Mouse (Mus musculus) olfactory bulb, adult 2 months (tissue): Measurements from ENCODE around the gene Fnbp1l. TPM values are rescaled to one million over a fixed set of nuclear protein-coding genes. Genes with fewer than 3 reads are reported as not detected.

Experiments
- H3K27ac ChIP-seq: fragments of 200-500 bp; 2 replicates; pipeline ENCODE4 v1.5.1; 2012; ENCODE audit warnings: low read depth, low read length; ENCODE audit not compliant: insufficient read depth
- H3K4me1 ChIP-seq: fragments of 200-500 bp; 2 replicates; pipeline ENCODE4 v1.6.1; 2012; ENCODE audit warnings: low read length; ENCODE audit not compliant: control insufficient read depth, insufficient read depth
- H3K4me3 ChIP-seq: fragments of 200-500 bp; 2 replicates; pipeline ENCODE4 v1.5.1; 2012; ENCODE audit warnings: mild to moderate bottlenecking, low read depth, low read length, moderate library complexity; ENCODE audit not compliant: insufficient read depth
- CTCF ChIP-seq: fragments of 200-500 bp; IDR thresholded peaks from 2 replicates; pipeline ENCODE4 v1.5.1; 2012; ENCODE audit warnings: low read depth, mild to moderate bottlenecking, low read length, moderate library complexity; ENCODE audit not compliant: insufficient read depth
- POLR2A ChIP-seq: fragments of 200-500 bp; IDR thresholded peaks from 2 replicates; pipeline ENCODE4 v1.6.1; 2012; ENCODE audit warnings: mild to moderate bottlenecking, low read depth, low read length, moderate library complexity; ENCODE audit not compliant: insufficient read depth
- WGBS: fragments of 180-500 bp; shearing (Covaris S2); methylation state at CpG from one replicate; pipeline ENCODE4 v1.1.7; 2018; 5-methylcytosine and 5-hydroxymethylcytosine counted together
- polyA plus RNA-seq: library from polyadenylated mRNA; stranded (reverse); fragments of >200 nt; gene quantifications from 2 replicates; pipeline ENCODE4 v1.2.4, GENCODE M21; 2012; ENCODE audit warnings: low replicate concordance; ENCODE audit not compliant: missing spikeins, insufficient read depth, insufficient read length

Gene Fnbp1l
- 787 TPM in 1 of 2 replicates, not detected in the other for polyA plus RNA-seq

DNA sequence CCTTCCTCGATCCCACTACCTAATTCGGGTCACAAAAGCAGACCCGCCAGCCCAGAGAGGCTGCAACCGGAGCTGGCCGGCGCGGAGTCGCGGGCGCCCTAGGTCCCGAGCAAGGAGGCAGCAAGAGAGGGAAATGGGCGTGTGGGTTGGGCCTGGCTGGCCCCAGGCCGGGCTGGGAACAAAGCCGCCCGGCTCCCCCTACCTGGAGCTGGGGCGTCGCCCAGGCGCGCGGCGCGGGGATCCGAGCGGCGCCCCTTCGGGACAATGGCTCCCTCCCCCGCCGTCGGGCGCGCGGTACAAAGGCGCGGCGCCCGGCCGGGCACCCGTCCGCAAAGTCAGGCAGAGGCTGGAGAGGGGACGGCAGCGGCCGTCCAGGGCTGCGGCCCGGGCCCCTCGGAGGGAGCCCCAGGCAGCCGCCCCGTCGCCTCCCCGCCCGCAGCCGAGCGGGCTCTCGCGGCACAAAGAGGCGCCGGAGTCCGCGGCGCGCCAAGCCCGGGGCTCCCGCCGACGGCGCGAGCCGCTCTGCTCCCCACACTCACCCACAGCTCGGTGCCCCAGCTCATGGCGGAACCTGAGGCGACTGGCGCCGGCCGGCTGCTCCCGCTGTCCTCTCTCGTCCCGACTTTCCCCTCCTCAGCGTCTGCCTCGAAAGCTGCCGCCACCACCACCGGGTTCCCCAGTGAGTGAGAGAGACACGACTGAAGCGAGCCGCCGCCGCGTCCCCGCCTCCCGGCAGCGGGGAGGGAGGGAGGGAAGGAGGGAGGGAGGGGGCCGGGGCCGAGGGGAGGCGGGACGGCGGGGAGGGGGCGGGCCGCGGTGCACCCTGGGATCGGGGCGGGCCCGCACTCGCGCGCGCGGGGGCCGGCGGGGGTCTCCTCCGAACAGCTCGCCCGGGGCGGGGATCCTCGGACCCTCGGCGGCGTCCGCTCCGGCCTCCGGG is at the start of gene Fnbp1l:
TSS of gene Fnbp1l (minus strand) at position 725 of the 940 bp plus-strand sequence.
- H3K4me1 ChIP-seq, result peaks cover 2% of the 10 kb centered on the region
- TF ChIP-seq CTCF (no peak), POLR2A (peak; percentile 87)
- under 1% methylated on average over 97 of the region's 118 CpGs for WGBS
- peak within 1 kb of the TSS; percentile 89 for H3K27ac ChIP-seq
- H3K4me3 ChIP-seq, result peak within 1 kb of the TSS; percentile 98

DNA sequence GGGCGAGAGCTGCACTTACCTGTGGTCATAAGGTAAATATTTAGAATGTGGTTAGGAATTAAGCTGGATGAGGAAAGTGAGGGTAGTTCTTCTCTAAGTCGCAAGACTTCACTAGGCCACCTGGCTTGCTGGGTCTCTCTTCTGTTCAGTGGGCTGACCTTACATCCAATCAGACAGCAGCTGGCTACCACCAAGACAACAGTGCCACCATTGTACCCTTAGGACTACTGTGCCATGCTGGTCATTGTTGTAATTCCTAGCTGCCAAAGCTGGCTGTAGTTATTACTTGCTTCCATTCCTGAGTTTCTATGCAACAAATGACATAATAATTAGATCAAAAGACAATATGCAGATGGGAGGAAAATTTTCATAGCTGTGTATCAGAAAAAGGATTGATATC is 41.3 kb upstream of the Fnbp1l start:
- H3K27ac ChIP-seq, result no peak overlapping the region
- H3K4me1 ChIP-seq, result no peaks in the 10 kb centered on the region
- 94% methylated on average over 2 of the region's 2 CpGs for WGBS
- no peak overlapping the region for H3K4me3 ChIP-seq
- no peak for TF ChIP-seq CTCF
- TF ChIP-seq POLR2A, result no peak

DNA sequence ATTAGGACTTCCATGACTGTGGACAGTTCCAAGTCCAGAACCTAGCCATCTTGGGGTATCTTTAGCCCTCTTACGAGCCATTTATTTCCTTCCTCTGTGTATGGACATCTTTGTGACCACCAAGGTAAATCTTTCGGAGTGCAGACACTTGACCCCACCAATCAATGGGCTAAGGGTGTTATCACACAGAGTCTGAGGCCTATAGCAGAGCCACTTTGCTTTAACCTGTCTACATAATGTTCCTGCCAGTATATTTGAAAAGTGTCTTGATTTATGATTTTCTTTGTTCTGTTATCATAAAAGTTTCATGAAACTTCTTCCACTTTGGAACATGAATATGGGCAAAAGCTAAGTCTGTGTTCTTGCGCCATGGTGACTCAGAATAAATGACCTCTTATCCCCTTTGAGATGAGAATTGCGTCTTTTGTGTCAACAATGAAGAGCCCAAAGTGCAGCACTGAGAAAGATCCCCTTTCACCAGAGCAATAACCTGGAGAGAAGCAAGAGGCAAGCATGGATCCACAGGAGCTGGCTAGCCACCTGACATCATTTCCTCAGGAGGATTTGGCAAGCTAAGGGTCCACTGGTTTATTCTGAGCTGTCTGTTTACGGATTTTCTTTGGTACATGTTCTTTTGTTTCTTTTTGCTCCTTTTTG is 39.9 kb upstream of the Fnbp1l start:
- no peak for TF ChIP-seq CTCF
- TF ChIP-seq POLR2A, result no peak
- Histone ChIP-seq H3K4me1 (no peaks in the 10 kb centered on the region), H3K27ac (no peak overlapping the region), H3K4me3 (no peak overlapping the region)
- 93% methylated on average over 5 of the region's 5 CpGs for WGBS

DNA sequence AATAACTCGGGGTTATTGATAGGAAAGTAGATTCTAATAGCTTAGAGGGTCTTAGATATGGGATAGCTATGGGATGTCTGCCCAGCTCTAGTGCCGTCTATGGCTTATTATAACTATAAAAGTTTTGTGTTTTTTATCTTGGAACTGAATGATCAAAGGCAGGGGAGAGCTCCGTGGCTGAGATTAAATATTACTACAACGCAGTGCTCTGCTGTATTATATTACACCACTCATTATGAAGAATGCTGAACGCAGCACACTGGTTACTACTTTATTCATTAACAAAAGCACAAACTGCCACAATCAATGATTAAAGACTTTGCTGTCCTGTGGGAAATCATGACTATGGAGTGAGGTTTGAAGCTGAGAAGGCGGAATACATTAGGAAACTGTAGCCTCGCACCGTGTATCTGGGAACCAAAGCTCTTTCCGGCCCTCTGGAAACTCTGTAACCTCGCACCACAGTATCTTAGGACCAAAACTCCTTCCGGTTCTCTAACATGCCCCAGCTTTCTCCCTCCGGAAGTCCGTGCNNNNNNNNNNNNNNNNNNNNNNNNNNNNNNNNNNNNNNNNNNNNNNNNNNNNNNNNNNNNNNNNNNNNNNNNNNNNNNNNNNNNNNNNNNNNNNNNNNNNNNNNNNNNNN is 27.8 kb upstream of the Fnbp1l start:
- Histone ChIP-seq H3K4me1 (no peaks in the 10 kb centered on the region; the same call in 1 of the 2 replicates), H3K4me3 (no peak overlapping the region), H3K27ac (no peak overlapping the region)
- 61% methylated on average over 13 of the region's 13 CpGs for WGBS
- TF ChIP-seq POLR2A (no peak), CTCF (no peak)

DNA sequence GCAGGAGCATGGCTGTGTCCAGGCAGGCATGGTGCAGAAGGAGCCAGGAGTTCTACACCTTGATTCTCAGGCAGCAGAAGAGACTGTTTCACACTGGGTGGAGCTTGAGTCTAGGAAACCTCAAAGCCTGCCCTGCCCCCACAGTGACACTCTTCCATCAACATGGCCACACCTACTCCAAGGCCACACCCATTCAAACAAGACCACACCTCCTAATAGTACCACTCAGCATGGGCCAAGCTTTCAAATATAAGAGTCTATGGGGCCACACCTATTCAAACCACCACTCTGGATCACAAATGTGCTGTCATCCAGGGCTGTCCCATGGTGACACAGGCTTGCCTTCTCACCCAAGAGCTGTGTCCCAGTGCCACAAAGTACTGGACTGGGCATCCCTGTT is 20.8 kb upstream of the Fnbp1l start:
- H3K4me1 ChIP-seq, result no peaks in the 10 kb centered on the region; the same call in 1 of the 2 replicates
- TF ChIP-seq POLR2A, result no peak
- no peak for TF ChIP-seq CTCF
- H3K27ac ChIP-seq, result no peak overlapping the region
- no peak overlapping the region for H3K4me3 ChIP-seq

DNA sequence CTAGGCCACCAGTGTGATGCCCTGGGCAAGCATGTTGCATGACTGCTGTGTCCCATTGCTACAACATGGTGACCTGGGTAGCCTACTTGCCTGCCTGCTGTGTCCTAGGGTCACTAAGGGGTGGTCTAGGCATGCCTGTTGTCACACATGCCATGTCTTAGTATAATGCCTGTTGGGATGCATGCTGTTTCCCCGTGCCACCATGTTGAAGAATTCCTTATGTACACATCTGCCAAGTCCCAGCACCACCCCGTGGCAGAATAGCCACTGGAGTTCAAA is 19.6 kb upstream of the Fnbp1l start:
- WGBS, result 71% methylated on average over 2 of the region's 2 CpGs
- no peak overlapping the region for H3K27ac ChIP-seq
- no peak overlapping the region for H3K4me3 ChIP-seq
- no peak for TF ChIP-seq CTCF
- H3K4me1 ChIP-seq, result no peaks in the 10 kb centered on the region; the same call in 1 of the 2 replicates

DNA sequence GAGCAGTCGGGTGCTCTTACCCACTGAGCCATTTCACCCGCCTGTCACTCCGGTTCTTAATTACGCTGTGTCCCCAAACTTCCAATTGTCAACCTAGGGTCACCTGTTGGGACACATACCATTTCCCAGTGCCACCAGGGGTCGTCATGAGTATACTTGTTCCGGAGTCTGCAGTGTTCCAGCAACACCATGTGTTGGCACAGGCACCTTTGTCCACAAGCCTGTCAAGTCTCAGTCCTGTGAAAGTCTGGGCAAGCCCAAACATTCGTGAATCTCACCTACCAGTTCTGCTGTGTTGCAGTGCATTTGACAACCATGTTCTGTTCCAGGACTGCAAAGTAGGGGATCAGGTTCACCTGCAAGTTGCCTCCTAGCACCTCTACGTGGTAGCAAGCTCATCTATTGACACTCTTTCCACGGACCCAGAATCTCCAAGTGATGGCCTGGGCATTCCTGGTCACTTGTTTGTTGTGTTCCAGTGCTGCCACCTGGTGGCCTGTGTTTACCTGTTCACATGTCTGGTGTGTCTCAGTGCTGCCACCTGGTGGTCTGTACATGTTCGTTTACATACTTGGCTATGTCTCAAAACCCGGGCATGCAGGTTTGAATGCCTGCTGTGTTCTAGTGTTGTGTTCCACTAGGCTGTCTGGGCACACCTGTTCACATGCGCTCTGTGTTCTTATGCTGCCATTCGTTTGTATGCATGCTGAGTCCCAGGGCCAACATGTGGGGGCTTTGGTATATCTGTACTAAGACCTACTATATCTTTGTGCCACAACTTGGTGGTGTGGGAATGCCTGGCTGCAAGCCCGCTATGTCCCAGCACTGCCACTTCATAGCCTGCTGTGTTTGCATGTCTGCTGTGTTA is 19.0 kb upstream of the Fnbp1l start:
- 34% methylated on average over 14 of the region's 14 CpGs for WGBS

DNA sequence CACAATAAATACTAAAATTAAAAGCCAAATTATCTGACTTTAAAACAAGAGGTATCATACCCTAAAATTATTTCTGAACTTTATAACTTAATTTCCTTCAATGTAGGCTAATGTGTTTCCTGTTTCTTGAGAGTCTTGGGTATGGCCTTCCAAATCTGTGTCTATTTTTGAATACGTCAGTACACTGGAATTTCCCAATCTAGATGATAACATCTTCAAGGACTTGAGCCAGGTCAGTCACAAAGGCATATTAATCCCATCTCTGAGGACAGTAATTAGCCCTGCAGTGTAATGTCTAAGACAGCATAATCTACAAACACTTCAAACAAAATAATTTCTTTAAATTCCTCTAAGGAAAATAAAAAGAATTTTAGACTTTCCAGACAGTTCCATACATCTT is 17.8 kb upstream of the Fnbp1l start:
- Histone ChIP-seq H3K27ac (no peak overlapping the region), H3K4me3 (no peak overlapping the region), H3K4me1 (no peaks in the 10 kb centered on the region; the same call in 1 of the 2 replicates)
- 81% methylated on average over 1 of the region's 1 CpGs for WGBS
- TF ChIP-seq CTCF, result no peak
- TF ChIP-seq POLR2A, result no peak

More for the DNA sequence above, 19.0 kb upstream of the Fnbp1l start:
- no peaks in the 10 kb centered on the region; the same call in 1 of the 2 replicates for H3K4me1 ChIP-seq
- no peak overlapping the region for H3K27ac ChIP-seq
- H3K4me3 ChIP-seq, result no peak overlapping the region
- TF ChIP-seq POLR2A, result no peak
- peak; percentile 71 for TF ChIP-seq CTCF

DNA sequence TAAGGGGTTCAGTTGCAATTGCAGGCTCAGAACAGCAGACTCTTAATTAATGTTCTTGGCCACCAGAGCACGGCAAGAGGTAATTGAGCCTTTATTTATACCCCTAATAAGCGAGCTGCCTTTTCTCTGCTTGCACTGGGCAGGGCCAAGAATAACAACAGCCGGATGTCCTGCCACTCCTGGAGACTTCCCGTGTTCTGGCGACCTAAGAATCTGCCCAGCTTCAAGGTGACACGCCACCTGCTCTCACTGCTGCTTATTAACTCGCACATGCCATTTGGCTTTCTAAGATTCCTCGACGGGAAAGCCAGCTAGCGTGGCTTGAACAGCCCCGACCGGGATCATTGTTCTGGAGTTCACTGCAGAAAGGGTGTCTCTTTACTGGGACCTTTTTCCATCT is 15.7 kb upstream of the Fnbp1l start:
- no peak overlapping the region for H3K27ac ChIP-seq
- WGBS, result 43% methylated on average over 12 of the region's 12 CpGs
- no peaks in the 10 kb centered on the region; the same call in 1 of the 2 replicates for H3K4me1 ChIP-seq
- TF ChIP-seq CTCF (no peak), POLR2A (no peak)
- H3K4me3 ChIP-seq, result no peak overlapping the region
